11 mouse cellular contexts compared by ENCODE assay signal in the genomic region with DNA sequence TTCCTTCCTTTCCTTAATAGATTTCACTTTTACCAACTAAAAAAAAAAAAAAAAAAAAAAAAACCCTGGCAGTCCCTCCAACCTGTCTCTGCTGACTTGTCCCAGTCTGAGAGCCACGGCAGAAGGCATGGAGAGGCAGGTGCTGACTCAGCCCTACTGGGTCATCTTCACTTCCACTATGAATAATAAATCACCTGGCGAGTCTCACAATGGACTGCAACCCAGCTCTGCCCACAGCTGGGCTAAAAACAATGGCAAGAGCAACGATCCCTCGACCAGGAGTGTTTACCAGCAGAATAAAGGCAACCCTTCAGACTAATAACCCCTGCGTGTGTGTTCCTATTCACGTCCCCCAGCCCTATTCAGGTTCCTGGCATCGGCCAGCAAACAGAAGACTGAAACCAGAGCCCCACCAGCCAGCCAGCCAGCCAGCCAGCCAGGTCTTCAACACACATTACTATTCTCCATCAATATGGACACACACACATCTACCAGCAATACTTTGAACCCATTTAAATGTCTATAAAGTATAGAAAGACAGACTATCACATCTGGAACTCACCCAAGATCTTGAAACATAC. TPM values are rescaled to one million over a fixed set of nuclear protein-coding genes. Genes with fewer than 3 reads are reported as not detected.
A peak's percentile ranks its signal among the peaks of the same experiment; 100 is the strongest.
DNase-seq lines count a peak whose midpoint lies in the region; ATAC-seq and TF ChIP-seq lines count a peak whose summit lies in the region.
"Had no signal": no experiment of that assay in that cellular context is flagged by ENCODE, and none has a peak within 500 bp of the region (broad histone marks: within the 10 kb centered on the region; RNA-seq: fewer than 3 reads in every experiment).

No protein-coding gene starts in this region.

- no peak for TF ChIP-seq EP300 in heart, adult 2 months (IDR thresholded peaks at IDR 0.05; ENCODE audit: insufficient read depth, low read depth, low read length)

- no peak for ATAC-seq in liver, embryonic 12.5 days
- no peak for ATAC-seq in hindbrain, embryonic 15.5 days (ENCODE audit: low FRiP score, low read depth)
- no peak for ATAC-seq in erythroid progenitor cell, adult 5-6 weeks (replicated peaks; ENCODE audit: low FRiP score, poor library complexity, severe bottlenecking)
- ATAC-seq: inflammation-experienced regulatory T-cells, adult 6 months had no signal

- no peak overlapping the region for H3K4me2 ChIP-seq in liver, embryonic 12.5 days
- no peak overlapping the region for H3K4me2 ChIP-seq in hindbrain, embryonic 15.5 days
- H3K4me2 ChIP-seq: liver, embryonic 11.5 days had no signal

- H3K36me3 ChIP-seq in heart, adult 2 months (ENCODE audit: control insufficient read depth, insufficient read depth, low read length), result peaks cover 12% of the 10 kb centered on the region
- no peaks in the 10 kb centered on the region for H3K36me3 ChIP-seq in liver, adult 2 months (ENCODE audit: control insufficient read depth, insufficient read depth, low read length)
- H3K36me3 ChIP-seq in liver, embryonic 12.5 days, result no peaks in the 10 kb centered on the region
- H3K36me3 ChIP-seq in hindbrain, embryonic 15.5 days, result no peaks in the 10 kb centered on the region

- peaks cover 1% of the 10 kb centered on the region; the same call in 1 of the 2 replicates for H3K79me2 ChIP-seq in heart, adult 2 months (replicated peaks; ENCODE audit: control insufficient read depth, insufficient read depth, low read length)
- peaks cover 53% of the 10 kb centered on the region for H3K79me2 ChIP-seq in liver, adult 2 months (ENCODE audit: control insufficient read depth, insufficient read depth, low read length)

- no peak overlapping the region; the same call in 1 of the 2 replicates for H3K27ac ChIP-seq in heart, adult 2 months
- H3K27ac ChIP-seq in liver, adult 2 months (replicated peaks; ENCODE audit: insufficient read depth, low read depth, low read length), result 0 out of 2 replicates have a peak overlapping the region, but pooled peaks have one; percentile 12
- H3K27ac ChIP-seq in liver, embryonic 12.5 days, result no peak overlapping the region
- 0 out of 2 replicates have a peak overlapping the region, but pooled peaks have one; percentile 34 for H3K27ac ChIP-seq in hindbrain, embryonic 15.5 days (replicated peaks)
- 0 out of 2 replicates have a peak overlapping the region, but pooled peaks have one; percentile 17 for H3K27ac ChIP-seq in olfactory bulb, adult 2 months (ENCODE audit: insufficient read depth, low read depth, low read length)

- intact Hi-C loops in heart, adult 2 months (cut with DNase I), result no loop called here

- no peak for TF ChIP-seq CTCF in heart, adult 2 months (IDR thresholded peaks at IDR 0.05)
- no peak for TF ChIP-seq CTCF in liver, adult 2 months (IDR thresholded peaks at IDR 0.05; ENCODE audit: low read depth, low read length)
- TF ChIP-seq CTCF in olfactory bulb, adult 2 months (IDR thresholded peaks at IDR 0.05; ENCODE audit: insufficient read depth, low read depth, low read length), result no peak

- WGBS in heart, adult 2 months, result 44% methylated on average over 7 of the region's 7 CpGs
- WGBS in liver, adult 2 months, result 30% methylated on average over 7 of the region's 7 CpGs
- 58% methylated on average over 7 of the region's 7 CpGs for WGBS in liver, embryonic 12.5 days (ENCODE audit: insufficient replicate concordance)
- 19% methylated on average over 7 of the region's 7 CpGs for WGBS in hindbrain, embryonic 15.5 days
- WGBS in olfactory bulb, adult 2 months, result 35% methylated on average over 7 of the region's 7 CpGs

- no peak overlapping the region for H3K4me3 ChIP-seq in heart, adult 2 months
- H3K4me3 ChIP-seq in liver, adult 2 months (ENCODE audit: insufficient read depth, low read depth, low read length), result no peak overlapping the region
- no peak overlapping the region for H3K4me3 ChIP-seq in liver, embryonic 12.5 days
- no peak overlapping the region for H3K4me3 ChIP-seq in hindbrain, embryonic 15.5 days
- H3K4me3 ChIP-seq in olfactory bulb, adult 2 months (ENCODE audit: insufficient read depth, low read depth, low read length), result no peak overlapping the region

- DNase-seq in heart, adult 11 months, result peak; percentile 86
- no peak for DNase-seq in heart, adult 2 months
- DNase-seq in liver, adult 2 months (ENCODE audit: extremely low read depth, low read depth, low spot score), result no peak
- DNase-seq in left cerebral cortex, adult 11 months (ENCODE audit: low spot score), result no peak
- DNase-seq: thymus, adult 18-20 months had no signal

- peaks cover 45% of the 10 kb centered on the region for H3K4me1 ChIP-seq in heart, adult 2 months (ENCODE audit: control insufficient read depth, insufficient read depth, low read length)
- peaks cover 49% of the 10 kb centered on the region for H3K4me1 ChIP-seq in liver, adult 2 months (ENCODE audit: control insufficient read depth, insufficient read depth, low read length)
- H3K4me1 ChIP-seq in liver, embryonic 12.5 days, result peaks cover 49% of the 10 kb centered on the region
- H3K4me1 ChIP-seq in hindbrain, embryonic 15.5 days (replicated peaks), result peaks cover 53% of the 10 kb centered on the region
- H3K4me1 ChIP-seq in olfactory bulb, adult 2 months (ENCODE audit: control insufficient read depth, insufficient read depth, low read length), result peaks cover 38% of the 10 kb centered on the region

- H3K9ac ChIP-seq in heart, adult 2 months (ENCODE audit: low read depth, low read length), result no peak overlapping the region
- peak overlapping the region; percentile 9; the same call in 1 of the 2 replicates for H3K9ac ChIP-seq in liver, adult 2 months (ENCODE audit: low read depth, low read length)
- H3K9ac ChIP-seq in liver, embryonic 12.5 days, result no peak overlapping the region
- H3K9ac ChIP-seq in hindbrain, embryonic 15.5 days, result no peak overlapping the region

- H3K9me3 ChIP-seq in liver, embryonic 12.5 days (replicated peaks), result no peaks in the 10 kb centered on the region
- no peaks in the 10 kb centered on the region for H3K9me3 ChIP-seq in hindbrain, embryonic 15.5 days

- no peak for TF ChIP-seq POLR2A in heart, adult 2 months (IDR thresholded peaks at IDR 0.05; ENCODE audit: insufficient read depth, low read depth, low read length)
- no peak for TF ChIP-seq POLR2A in liver, adult 2 months (IDR thresholded peaks at IDR 0.05; ENCODE audit: extremely low read depth, insufficient read depth, low read length)
- TF ChIP-seq POLR2A in olfactory bulb, adult 2 months (IDR thresholded peaks at IDR 0.05; ENCODE audit: insufficient read depth, low read depth, low read length), result no peak

- no peaks in the 10 kb centered on the region for H3K27me3 ChIP-seq in heart, adult 2 months (ENCODE audit: control insufficient read depth, insufficient read depth, low read length)
- H3K27me3 ChIP-seq in liver, adult 2 months (ENCODE audit: control insufficient read depth, insufficient read depth, low read length), result no peaks in the 10 kb centered on the region
- H3K27me3 ChIP-seq in liver, embryonic 12.5 days (replicated peaks), result no peaks in the 10 kb centered on the region
- no peaks in the 10 kb centered on the region for H3K27me3 ChIP-seq in hindbrain, embryonic 15.5 days

RNA-seq across cellular contexts. Expression of gene Acvr1, which starts 37.0 kb away (rescaled TPM):
- 10 to 100 TPM; 14.6 to 15.7 TPM for total RNA-seq in heart, adult 2 months (2021)
- 7.4 and 12.1 TPM in 2 replicates for polyA plus RNA-seq in heart, adult 2 months (2012; rRNA removed)
- 8.4 and 9.0 TPM in 2 replicates for total RNA-seq in liver, adult 2 months (2014; rRNA removed)
- polyA plus RNA-seq in liver, adult 2 months (2012; rRNA removed), result 4.3 and 5.7 TPM in 2 replicates
- 3.4 and 3.8 TPM in 2 replicates for polyA plus RNA-seq in liver, embryonic 12.5 days (2016; fragmentation: Nextera tagmentation; extraction: Ambion mirVana)
- polyA plus RNA-seq in hindbrain, embryonic 15.5 days (2015; fragmentation: Nextera tagmentation; extraction: Ambion mirVana), result 4.5 and 5.0 TPM in 2 replicates
- not detected in 2 replicates for polyA plus RNA-seq in olfactory bulb, adult 2 months (2012; ENCODE audit: insufficient read depth, insufficient read length, low replicate concordance, missing spikeins)
- total RNA-seq in erythroid progenitor cell, adult 5-6 weeks (2015; ENCODE audit: low replicate concordance), result 1.1 and 3.4 TPM in 2 replicates
- total RNA-seq in erythroid progenitor cell, adult 5-6 weeks (2017; ENCODE audit: low replicate concordance), result not detected in 2 replicates

RNA-seq across cellular contexts. Expression of gene Upp2, which starts 37.1 kb away (rescaled TPM):
- 1 to 10 TPM; 2.2 to 3.3 TPM for total RNA-seq in heart, adult 2 months (2021)
- 3.0 and 5.1 TPM in 2 replicates for polyA plus RNA-seq in heart, adult 2 months (2012; rRNA removed)
- total RNA-seq in liver, adult 2 months (2014; rRNA removed), result 1,501 and 1,754 TPM in 2 replicates
- polyA plus RNA-seq in liver, adult 2 months (2012; rRNA removed), result 105 and 134 TPM in 2 replicates
- polyA plus RNA-seq in liver, embryonic 12.5 days (2016; fragmentation: Nextera tagmentation; extraction: Ambion mirVana), result 1.8 and 2.6 TPM in 2 replicates
- polyA plus RNA-seq in hindbrain, embryonic 15.5 days (2015; fragmentation: Nextera tagmentation; extraction: Ambion mirVana), result 12.0 and 16.2 TPM in 2 replicates
- polyA plus RNA-seq in olfactory bulb, adult 2 months (2012; ENCODE audit: insufficient read depth, insufficient read length, low replicate concordance, missing spikeins), result not detected in 2 replicates
- not detected in 2 replicates for total RNA-seq in erythroid progenitor cell, adult 5-6 weeks (2015; ENCODE audit: low replicate concordance)
- total RNA-seq in erythroid progenitor cell, adult 5-6 weeks (2017; ENCODE audit: low replicate concordance), result 2.7 TPM in 1 of 2 replicates, not detected in the other

Comparison
In these comparisons a context has a peak if more than half of its experiments do, and no peak if none do; other contexts are left out.
1. H3K27ac ChIP-seq: peak in liver, adult 2 months (single experiment), hindbrain, embryonic 15.5 days (single experiment) and olfactory bulb, adult 2 months (single experiment); none in heart, adult 2 months (single experiment) and liver, embryonic 12.5 days (single experiment).